Mouse (Mus musculus) naive thymus-derived CD4-positive, alpha-beta T cell, adult 2 months (primary cell): Measurements from ENCODE around the gene Exoc3l2.
A peak's percentile ranks its signal among the peaks of the same experiment; 100 is the strongest.
"Not testable (repeated sequence)": the region's sequence is repeated elsewhere in the genome, so short reads cannot be mapped to it uniquely, and the experiment has no call there.

Experiments
- DNase-seq: peaks from one replicate; pipeline ENCODE4 v3.0.0-alpha.2; 2011; ENCODE audit warnings: low read depth

The Exoc3l2 gene

GRCm38 (mm10) chr7:19489525-19489924 is 26.4 kb downstream of the Exoc3l2 start:
- no peak for DNase-seq

- DNase-seq: no peak
Measured at GRCm38 (mm10) chr7:19491731-19492130, 28.6 kb downstream of the Exoc3l2 start.

- no peak for DNase-seq
Measured at GRCm38 (mm10) chr7:19494751-19495474, 31.8 kb downstream of the Exoc3l2 start.

- no peak for DNase-seq
Measured at GRCm38 (mm10) chr7:19495521-19496213, 32.5 kb downstream of the Exoc3l2 start.

- DNase-seq: no peak
Measured at GRCm38 (mm10) chr7:19496214-19496555, 33.1 kb downstream of the Exoc3l2 start.

- no peak for DNase-seq
Measured at GRCm38 (mm10) chr7:19498326-19498725, 35.2 kb downstream of the Exoc3l2 start.

- DNase-seq: peak; percentile 14
Measured at GRCm38 (mm10) chr7:19500420-19501363, 37.6 kb downstream of the Exoc3l2 start.

- DNase-seq: no peak
Measured at GRCm38 (mm10) chr7:19501658-19502057, 38.5 kb downstream of the Exoc3l2 start.

- DNase-seq: peak; percentile 76
Measured at GRCm38 (mm10) chr7:19503481-19504068, 40.4 kb downstream of the Exoc3l2 start.

- peak; percentile 38 for DNase-seq
Measured at GRCm38 (mm10) chr7:19506326-19506725, 43.2 kb downstream of the Exoc3l2 start.

GRCm38 (mm10) chr7:19506969-19507611 is 44.0 kb downstream of the Exoc3l2 start:
- DNase-seq: peak; percentile 57

GRCm38 (mm10) chr7:19507612-19507981 is 44.5 kb downstream of the Exoc3l2 start:
- no peak for DNase-seq

GRCm38 (mm10) chr7:19508150-19508923 is 45.2 kb downstream of the Exoc3l2 start, which contains the start of the genes Bloc1s3 and Trappc6a:
Gene Bloc1s3 (minus strand): TSS chr7:19508367.
Gene Trappc6a (plus strand): TSS chr7:19508395.
- DNase-seq: peak; percentile 94

- DNase-seq: no peak
Measured at GRCm38 (mm10) chr7:19508924-19509568, 45.9 kb downstream of the Exoc3l2 start.

GRCm38 (mm10) chr7:19509786-19510185 is 46.7 kb downstream of the Exoc3l2 start:
- no peak for DNase-seq

- DNase-seq: not testable (repeated sequence)
Measured at GRCm38 (mm10) chr7:19511934-19512333, 48.8 kb downstream of the Exoc3l2 start.

GRCm38 (mm10) chr7:19512353-19512752 is 49.2 kb downstream of the Exoc3l2 start:
- DNase-seq: no peak

GRCm38 (mm10) chr7:19517652-19518365 is 54.7 kb downstream of the Exoc3l2 start, which contains the start of gene Nkpd1:
Gene Nkpd1 (plus strand): TSS chr7:19517838.
- DNase-seq: no peak

- DNase-seq: no peak
Measured at GRCm38 (mm10) chr7:19520032-19520431, 56.9 kb downstream of the Exoc3l2 start.
